Mouse (Mus musculus) forebrain, embryonic 12.5 days (tissue): Measurements from ENCODE around the gene Napsa. TPM values are rescaled to one million over a fixed set of nuclear protein-coding genes. Genes with fewer than 3 reads are reported as not detected.

ENCODE experiments used
- ATAC-seq: fragments of 200-750 bp; cut with Nextera tagmentation; 2 replicates; pipeline ENCODE4 v1.8.0; 2017; ENCODE audit warnings: moderate TSS enrichment; ENCODE audit not compliant: low FRiP score
- H3K27ac ChIP-seq: fragments of 300-500 bp; sonication (generic); 2 replicates; pipeline ENCODE4 v1.5.1; 2016; ENCODE audit warnings: mild to moderate bottlenecking
- H3K27me3 ChIP-seq: fragments of 300-500 bp; sonication (generic); 2 replicates; pipeline ENCODE4 v1.6.1; 2016; ENCODE audit warnings: mild to moderate bottlenecking
- H3K36me3 ChIP-seq: fragments of 300-500 bp; sonication (generic); replicated peaks from 2 replicates; pipeline ENCODE4 v1.6.1; 2016; ENCODE audit warnings: mild to moderate bottlenecking
- H3K4me1 ChIP-seq: fragments of 300-500 bp; sonication (generic); 2 replicates; pipeline ENCODE4 v1.6.1; 2016
- H3K4me2 ChIP-seq: fragments of 300-500 bp; sonication (generic); 2 replicates; pipeline ENCODE4 v1.6.1; 2016; ENCODE audit warnings: mild to moderate bottlenecking, moderate library complexity
- H3K4me3 ChIP-seq: fragments of 300-500 bp; sonication (generic); replicated peaks from 2 replicates; pipeline ENCODE4 v1.5.1; 2016; ENCODE audit warnings: mild to moderate bottlenecking
- H3K9ac ChIP-seq: fragments of 300-500 bp; sonication (generic); 2 replicates; pipeline ENCODE4 v1.6.1; 2016; ENCODE audit warnings: mild to moderate bottlenecking
- H3K9me3 ChIP-seq: fragments of 300-500 bp; sonication (generic); 2 replicates; pipeline ENCODE4 v1.6.1; 2016
- WGBS: fragments of 180-500 bp; shearing (Covaris S2); methylation state at CpG from one replicate; pipeline ENCODE4 v1.1.7; 2016; 5-methylcytosine and 5-hydroxymethylcytosine counted together
- polyA plus RNA-seq: library from polyadenylated mRNA; unstranded; fragments of >200 nt; fragmentation: Nextera tagmentation; extraction: Ambion mirVana; gene quantifications from 2 replicates; pipeline ENCODE4 v1.2.1, GENCODE M21; 2016

The Napsa gene
- polyA plus RNA-seq, 1 experiment from 2014 or later: 0.51 TPM

DNA sequence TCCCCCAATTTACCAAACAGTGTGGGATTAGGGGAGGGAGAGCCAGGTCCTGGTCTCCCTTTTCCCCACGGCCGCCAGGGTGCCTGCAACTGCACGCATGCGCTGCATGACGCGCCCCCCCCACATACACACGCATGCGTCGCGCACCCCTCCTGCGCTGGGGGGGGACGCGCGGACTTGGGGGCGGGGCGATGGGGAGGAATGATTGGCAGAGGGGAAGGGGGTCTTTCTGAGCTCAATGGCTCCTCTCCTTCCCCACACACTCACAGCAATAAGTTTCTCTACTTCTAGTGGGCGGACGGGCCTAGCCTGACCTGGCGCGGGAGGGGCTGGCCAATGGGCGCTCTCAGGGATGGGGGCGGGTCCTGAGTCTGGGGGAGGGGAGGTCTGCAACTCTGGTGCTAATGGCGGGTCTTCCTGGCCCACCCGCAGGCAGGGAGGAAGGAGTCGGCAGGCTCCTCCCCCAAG is 32.0 kb downstream of the Napsa start:
- H3K27ac ChIP-seq: no peak overlapping the region
- 1% methylated on average over 25 of the region's 25 CpGs for whole genome bisulfite sequencing
- ATAC-seq: peak; percentile 73
- H3K4me2 ChIP-seq: peak overlapping the region; percentile 54
- H3K4me1 ChIP-seq: peaks cover 37% of the 10 kb centered on the region
- H3K36me3 ChIP-seq: no peaks in the 10 kb centered on the region
- H3K9ac ChIP-seq: peak overlapping the region; percentile 33
- peaks cover 87% of the 10 kb centered on the region for H3K27me3 ChIP-seq
- H3K9me3 ChIP-seq: no peaks in the 10 kb centered on the region
- peak overlapping the region; percentile 34 for H3K4me3 ChIP-seq

DNA sequence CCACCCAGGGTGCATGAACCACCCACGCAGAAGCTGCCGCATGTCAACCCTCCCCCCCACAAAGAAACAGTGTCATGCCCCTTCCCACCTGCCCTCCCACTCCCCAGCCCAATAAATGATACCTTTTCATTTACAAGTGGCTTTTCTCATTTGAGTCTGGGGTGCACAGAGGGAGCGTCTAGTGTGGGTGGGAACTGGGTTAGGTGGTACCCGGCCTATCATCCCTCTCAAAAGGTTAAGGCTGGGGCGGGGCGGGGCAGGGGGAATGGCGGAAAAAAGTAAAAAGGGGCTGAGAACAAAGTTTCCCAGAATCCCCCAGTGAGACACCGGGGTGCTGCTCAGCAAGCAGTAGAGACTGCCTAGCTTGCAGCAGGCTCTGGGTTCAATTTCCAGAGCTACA is 32.4 kb downstream of the Napsa start:
- 0% methylated on average over 8 of the region's 8 CpGs for WGBS
- Histone ChIP-seq H3K4me3 (peak overlapping the region; percentile 34), H3K9ac (peak overlapping the region; percentile 33)

DNA sequence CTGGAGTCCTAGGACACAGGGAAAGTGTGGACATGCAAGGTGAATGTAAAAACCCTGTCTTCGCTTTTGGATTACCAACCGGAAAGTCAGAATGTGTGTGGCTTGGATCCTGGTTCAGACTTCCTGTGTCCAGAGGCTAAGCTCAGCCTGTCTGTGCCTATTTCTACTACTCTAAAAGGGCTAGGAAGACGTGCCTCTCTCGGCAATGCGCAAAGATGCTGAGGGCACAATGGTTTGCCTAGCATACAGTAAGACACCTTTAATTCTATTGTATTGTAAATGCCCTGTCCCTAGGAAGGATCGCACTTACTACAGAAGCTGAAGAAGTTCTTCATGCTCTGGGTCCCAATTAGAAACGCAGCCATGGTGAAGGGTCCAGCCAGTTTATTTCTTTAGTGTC is 33.3 kb downstream of the Napsa start:
- Histone ChIP-seq H3K36me3 (no peaks in the 10 kb centered on the region), H3K4me1 (peaks cover 37% of the 10 kb centered on the region), H3K4me3 (no peak overlapping the region), H3K9me3 (no peaks in the 10 kb centered on the region), H3K27me3 (peaks cover 87% of the 10 kb centered on the region), H3K4me2 (no peak overlapping the region), H3K9ac (no peak overlapping the region), H3K27ac (no peak overlapping the region)
- 36% methylated on average over 7 of the region's 7 CpGs for WGBS
- no peak for ATAC-seq

More for the DNA sequence above, 32.4 kb downstream of the Napsa start:
- Histone ChIP-seq H3K4me1 (peaks cover 37% of the 10 kb centered on the region), H3K27ac (no peak overlapping the region), H3K4me2 (peak overlapping the region; percentile 54), H3K27me3 (peaks cover 89% of the 10 kb centered on the region), H3K9me3 (no peaks in the 10 kb centered on the region), H3K36me3 (no peaks in the 10 kb centered on the region)
- ATAC-seq: no peak

DNA sequence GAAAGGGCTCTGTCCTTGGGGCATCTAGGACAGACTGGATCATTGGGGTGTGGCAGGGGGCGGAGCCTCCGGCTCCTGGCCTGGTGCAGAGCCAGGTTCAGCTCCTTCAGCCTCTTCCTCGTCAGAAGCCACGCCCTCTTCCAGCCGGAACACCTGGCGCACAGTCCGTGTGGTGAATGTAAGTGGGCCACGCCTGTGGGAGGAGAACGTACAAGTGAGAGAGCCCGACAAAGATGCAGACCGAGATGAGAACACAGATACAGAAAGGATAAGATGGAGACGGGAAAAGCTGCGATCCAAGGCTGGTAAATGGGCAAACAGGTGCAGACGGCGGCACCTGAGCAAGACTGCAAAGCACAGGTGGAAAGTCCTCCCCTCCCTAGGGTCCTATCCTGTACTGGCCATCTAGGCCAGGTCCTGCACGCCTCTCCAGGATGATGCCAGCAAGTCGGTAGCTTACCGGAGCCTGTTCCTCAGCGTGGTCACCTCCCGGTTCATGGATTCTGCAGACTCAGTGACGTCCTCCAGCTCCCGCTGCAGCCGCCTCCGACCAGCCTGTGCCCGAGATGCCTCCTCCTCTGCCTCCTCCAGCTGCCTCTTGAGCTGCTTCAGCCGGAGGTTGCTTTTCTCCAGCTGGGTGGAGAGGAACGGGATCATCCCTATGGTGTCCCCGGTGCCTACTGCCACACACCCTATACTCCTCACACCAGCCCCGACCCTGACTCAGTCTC is 34.2 kb downstream of the Napsa start:
- Histone ChIP-seq H3K4me3 (no peak overlapping the region), H3K27ac (no peak overlapping the region), H3K27me3 (peaks cover 85% of the 10 kb centered on the region), H3K4me2 (no peak overlapping the region), H3K36me3 (no peaks in the 10 kb centered on the region), H3K9me3 (no peaks in the 10 kb centered on the region), H3K4me1 (peaks cover 35% of the 10 kb centered on the region), H3K9ac (no peak overlapping the region)
- ATAC-seq: no peak
- WGBS: 9% methylated on average over 29 of the region's 29 CpGs

DNA sequence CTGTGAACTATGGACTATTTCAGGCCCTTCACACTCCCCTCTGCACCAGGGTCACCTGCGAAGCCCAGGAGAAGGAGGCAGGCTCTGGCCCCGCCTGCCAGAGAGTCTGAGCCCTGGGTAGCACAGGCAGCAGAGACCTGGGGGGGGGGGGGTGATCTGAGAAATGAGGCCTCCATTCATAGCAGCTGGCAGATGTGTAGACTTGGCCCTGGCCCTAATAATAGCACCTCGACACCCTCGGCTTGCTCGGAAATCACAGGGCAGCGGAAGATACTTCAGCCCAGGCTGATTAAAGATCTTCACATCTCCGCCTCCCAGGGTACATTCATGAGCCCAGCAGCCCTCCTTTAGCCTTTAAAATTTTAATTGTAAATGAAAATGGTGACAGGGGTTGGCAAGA is 40.0 kb downstream of the Napsa start:
- no peak overlapping the region for H3K9ac ChIP-seq
- H3K4me1 ChIP-seq: peaks cover 6% of the 10 kb centered on the region; the same call in 1 of the 2 replicates
- no peak overlapping the region for H3K4me2 ChIP-seq
- 0 out of 2 replicates have a peak, but pooled peaks cover 4% of the 10 kb centered on the region for H3K9me3 ChIP-seq
- 77% methylated on average over 7 of the region's 7 CpGs for WGBS
- H3K4me3 ChIP-seq: no peak overlapping the region
- H3K27ac ChIP-seq: no peak overlapping the region
- H3K36me3 ChIP-seq: no peaks in the 10 kb centered on the region
- H3K27me3 ChIP-seq: peaks cover 63% of the 10 kb centered on the region
- no peak for ATAC-seq

DNA sequence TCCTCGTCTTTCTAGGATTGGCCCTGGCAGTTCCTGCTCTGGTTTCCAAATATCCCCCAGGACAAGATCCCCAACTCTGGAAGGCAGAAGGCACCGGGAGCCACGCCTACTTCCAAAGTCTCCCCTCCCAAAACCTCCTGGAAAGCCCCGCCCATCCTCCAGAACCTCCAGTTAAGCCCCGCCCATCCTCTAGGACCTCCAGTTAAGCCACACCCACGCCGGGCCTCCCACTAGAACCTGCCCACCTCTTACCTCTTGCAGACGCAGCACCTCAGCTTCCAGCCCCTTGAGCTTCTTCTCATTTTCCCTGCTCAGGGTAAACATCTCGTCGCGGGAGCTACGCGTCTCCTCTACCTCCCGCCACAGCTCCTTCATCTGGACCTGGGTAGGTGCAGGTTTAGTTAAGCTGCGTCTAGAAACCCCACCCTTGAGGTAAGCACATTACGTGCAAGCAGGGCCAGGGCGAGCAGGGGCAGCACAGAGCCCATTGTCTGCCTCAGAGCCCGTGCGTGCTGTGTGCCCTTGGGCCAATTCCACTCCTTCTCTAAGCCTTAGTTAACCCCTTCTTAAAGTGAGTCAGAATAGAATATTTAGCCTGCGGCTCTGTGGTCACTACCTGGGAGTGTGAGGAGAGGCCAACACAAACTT is 42.0 kb downstream of the Napsa start:
- Histone ChIP-seq H3K9me3 (0 out of 2 replicates have a peak, but pooled peaks cover 4% of the 10 kb centered on the region), H3K4me2 (peak overlapping the region; percentile 19; the same call in 1 of the 2 replicates), H3K9ac (no peak overlapping the region), H3K36me3 (no peaks in the 10 kb centered on the region), H3K27ac (no peak overlapping the region), H3K4me3 (no peak overlapping the region), H3K4me1 (peaks cover 6% of the 10 kb centered on the region; the same call in 1 of the 2 replicates), H3K27me3 (peaks cover 50% of the 10 kb centered on the region)
- no peak for ATAC-seq
- 6% methylated on average over 20 of the region's 20 CpGs for WGBS

DNA sequence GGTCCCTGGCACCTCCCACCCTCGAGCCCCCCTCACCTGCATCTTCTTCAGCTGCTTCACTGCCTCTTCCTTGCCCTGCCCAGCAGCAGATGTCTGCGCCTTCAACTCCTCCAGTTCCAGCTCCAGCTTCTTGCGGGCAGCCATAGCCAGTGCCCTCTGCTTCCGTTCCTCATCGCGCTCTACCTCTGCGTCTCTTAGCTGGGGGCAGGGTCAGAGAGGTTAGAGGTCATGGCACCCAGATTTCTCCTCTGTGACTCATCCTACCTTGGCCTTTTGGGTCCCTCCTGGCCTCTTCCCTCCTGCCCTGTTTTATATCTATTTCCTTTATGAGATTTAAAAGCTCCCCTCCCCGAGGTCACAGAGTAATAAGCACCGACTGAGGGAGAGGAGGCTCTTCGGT is 43.1 kb downstream of the Napsa start:
- H3K9me3 ChIP-seq: peaks cover 7% of the 10 kb centered on the region; the same call in 1 of the 2 replicates
- ATAC-seq: no peak
- H3K27me3 ChIP-seq: peaks cover 43% of the 10 kb centered on the region
- no peak overlapping the region for H3K4me2 ChIP-seq
- WGBS: 20% methylated on average over 10 of the region's 10 CpGs
- no peak overlapping the region for H3K27ac ChIP-seq
- H3K4me1 ChIP-seq: peaks cover 6% of the 10 kb centered on the region; the same call in 1 of the 2 replicates
- no peak overlapping the region for H3K4me3 ChIP-seq
- H3K9ac ChIP-seq: no peak overlapping the region
- no peaks in the 10 kb centered on the region for H3K36me3 ChIP-seq

DNA sequence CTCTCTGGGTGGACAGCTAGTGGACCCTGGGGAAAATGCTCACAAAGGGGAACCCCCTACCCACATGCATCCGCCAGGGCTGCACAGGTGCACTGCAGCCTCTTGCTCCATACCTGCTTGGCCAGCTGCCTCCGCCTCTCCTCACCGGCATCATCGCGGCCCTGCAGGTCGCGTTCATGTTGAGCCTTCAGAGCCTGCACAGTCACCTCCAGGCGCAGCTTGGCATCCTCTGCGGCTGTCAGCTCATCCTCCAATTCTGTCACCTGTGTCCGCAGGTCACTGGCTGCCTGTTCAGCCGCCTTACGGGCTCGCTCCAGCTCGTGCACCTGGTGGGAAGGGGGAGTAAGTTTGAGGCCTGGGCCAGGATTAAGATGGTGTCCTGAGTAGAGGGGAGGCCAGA is 43.8 kb downstream of the Napsa start:
- H3K27me3 ChIP-seq: peaks cover 36% of the 10 kb centered on the region
- H3K27ac ChIP-seq: no peak overlapping the region
- H3K4me3 ChIP-seq: no peak overlapping the region
- H3K4me1 ChIP-seq: peaks cover 6% of the 10 kb centered on the region; the same call in 1 of the 2 replicates
- no peak for ATAC-seq
- no peak overlapping the region for H3K9ac ChIP-seq
- H3K4me2 ChIP-seq: no peak overlapping the region
- H3K9me3 ChIP-seq: peaks cover 7% of the 10 kb centered on the region; the same call in 1 of the 2 replicates
- 82% methylated on average over 14 of the region's 14 CpGs for WGBS
- no peaks in the 10 kb centered on the region for H3K36me3 ChIP-seq

DNA sequence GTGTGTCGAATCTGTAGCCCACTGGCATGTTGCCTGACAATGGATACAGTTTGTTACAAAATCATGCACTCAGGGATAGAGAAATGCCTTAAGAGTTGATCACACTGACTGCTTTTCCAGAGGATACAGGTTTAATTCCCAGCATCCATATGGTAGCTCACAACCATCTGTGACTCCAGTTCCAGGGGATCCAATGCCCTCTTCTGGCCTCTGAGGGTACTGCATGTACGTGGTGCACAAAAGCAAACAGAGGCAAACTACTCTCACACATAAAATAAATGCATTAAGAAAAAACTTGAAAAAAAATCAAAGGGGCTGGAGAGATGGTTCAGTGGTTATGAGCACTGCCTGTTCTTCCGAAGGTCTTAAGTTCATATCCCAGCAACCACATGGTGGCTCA is 44.9 kb downstream of the Napsa start:
- Histone ChIP-seq H3K27ac (no peak overlapping the region), H3K4me2 (no peak overlapping the region), H3K4me1 (peaks cover 6% of the 10 kb centered on the region; the same call in 1 of the 2 replicates), H3K4me3 (no peak overlapping the region), H3K27me3 (peaks cover 32% of the 10 kb centered on the region), H3K36me3 (no peaks in the 10 kb centered on the region), H3K9ac (no peak overlapping the region), H3K9me3 (peaks cover 7% of the 10 kb centered on the region; the same call in 1 of the 2 replicates)
- WGBS: 72% methylated on average over 3 of the region's 3 CpGs
- no peak for ATAC-seq

DNA sequence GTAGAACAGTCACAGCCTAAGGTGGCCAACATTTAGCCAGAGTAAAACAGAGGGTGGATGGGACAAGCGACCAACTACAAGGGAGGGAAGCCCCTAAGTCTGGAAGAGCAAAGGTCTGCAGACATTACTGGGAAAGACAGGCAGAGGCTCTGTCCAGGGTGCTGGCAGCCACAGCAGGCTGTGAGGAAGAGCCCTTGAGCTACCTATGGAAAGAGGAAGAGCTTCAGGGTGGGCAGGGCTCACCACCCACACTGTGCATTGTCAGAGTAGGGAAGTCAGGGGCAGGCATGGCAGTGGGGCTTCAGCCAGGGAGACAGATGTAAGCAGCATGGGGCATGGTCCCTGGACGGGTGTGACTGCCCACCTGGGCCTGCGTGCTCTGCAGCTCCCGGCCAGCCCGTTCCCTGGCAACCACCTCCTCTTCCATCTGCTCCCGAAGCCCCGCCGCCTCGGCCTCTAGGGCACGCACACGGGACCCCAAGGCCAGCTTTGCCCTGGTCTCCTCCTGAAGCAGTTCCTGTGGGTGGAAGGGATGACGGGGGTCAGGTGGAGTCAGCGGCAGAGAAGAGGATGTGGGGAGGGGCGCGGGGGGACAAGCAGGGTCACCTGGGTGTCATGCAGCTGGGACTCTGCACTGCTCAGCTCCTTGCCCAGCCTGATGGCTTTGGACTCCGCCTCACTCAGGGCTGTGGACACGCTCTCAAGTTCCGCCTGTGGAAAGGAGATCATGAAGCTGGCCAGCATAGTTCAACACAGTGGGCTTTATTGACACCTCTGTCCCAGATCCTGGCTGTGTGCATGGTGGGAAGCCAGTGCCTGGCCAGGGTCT is 51.7 kb downstream of the Napsa start:
- 45% methylated on average over 18 of the region's 18 CpGs for WGBS
- H3K27ac ChIP-seq: no peak overlapping the region
- H3K36me3 ChIP-seq: no peaks in the 10 kb centered on the region
- no peak overlapping the region for H3K4me3 ChIP-seq
- no peak for ATAC-seq
- 0 out of 2 replicates have a peak overlapping the region, but pooled peaks have one; percentile 4 for H3K9ac ChIP-seq
- peaks cover 4% of the 10 kb centered on the region; the same call in 1 of the 2 replicates for H3K9me3 ChIP-seq
- 0 out of 2 replicates have a peak, but pooled peaks cover 3% of the 10 kb centered on the region for H3K4me1 ChIP-seq
- H3K27me3 ChIP-seq: peaks cover 12% of the 10 kb centered on the region; the same call in 1 of the 2 replicates
- H3K4me2 ChIP-seq: no peak overlapping the region

DNA sequence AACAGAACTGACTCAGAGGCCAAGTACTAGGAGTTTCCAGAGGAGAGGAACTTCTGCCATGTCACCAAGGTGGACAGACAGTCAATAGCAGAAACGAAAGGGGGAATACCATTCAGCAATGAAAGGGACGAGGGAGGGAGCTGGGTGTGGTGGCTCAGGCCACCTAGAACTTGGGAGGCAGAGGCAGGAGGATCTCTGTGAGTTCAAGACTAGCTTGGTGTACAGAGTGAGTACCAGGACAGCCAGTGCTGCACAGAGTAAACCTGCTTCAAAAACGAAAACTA is 52.3 kb downstream of the Napsa start:
- H3K36me3 ChIP-seq: no peaks in the 10 kb centered on the region
- no peak overlapping the region for H3K9ac ChIP-seq
- no peak overlapping the region for H3K4me3 ChIP-seq
- peaks cover 3% of the 10 kb centered on the region; the same call in 1 of the 2 replicates for H3K9me3 ChIP-seq
- 78% methylated on average over 3 of the region's 3 CpGs for WGBS
- H3K4me2 ChIP-seq: no peak overlapping the region
- H3K27ac ChIP-seq: no peak overlapping the region
- no peak for ATAC-seq
- 0 out of 2 replicates have a peak, but pooled peaks cover 3% of the 10 kb centered on the region for H3K4me1 ChIP-seq
- H3K27me3 ChIP-seq: peaks cover 12% of the 10 kb centered on the region; the same call in 1 of the 2 replicates

DNA sequence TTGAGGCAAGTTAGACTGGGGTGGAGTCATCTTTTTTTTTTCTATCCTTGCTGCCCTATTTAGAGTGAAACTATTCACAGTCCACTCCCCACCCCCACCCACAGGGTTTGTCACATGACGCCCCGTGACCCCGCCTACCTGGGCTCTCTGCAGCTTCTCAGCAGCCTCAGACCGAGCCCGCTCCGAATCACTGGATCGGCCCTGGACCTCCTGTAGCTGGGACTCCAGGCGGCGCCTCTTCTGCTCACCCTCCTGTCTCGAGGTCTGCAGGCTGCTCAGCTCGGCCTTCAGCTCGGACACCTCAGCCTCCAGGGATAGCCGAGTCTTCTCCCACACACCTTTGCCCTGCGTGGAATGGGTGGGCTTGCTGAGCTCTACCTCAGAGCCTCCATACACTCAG is 52.6 kb downstream of the Napsa start:
- Histone ChIP-seq H3K9ac (no peak overlapping the region), H3K4me3 (no peak overlapping the region), H3K27me3 (peaks cover 12% of the 10 kb centered on the region; the same call in 1 of the 2 replicates), H3K4me1 (0 out of 2 replicates have a peak, but pooled peaks cover 3% of the 10 kb centered on the region), H3K4me2 (no peak overlapping the region), H3K36me3 (no peaks in the 10 kb centered on the region), H3K27ac (no peak overlapping the region), H3K9me3 (no peaks in the 10 kb centered on the region)
- ATAC-seq: no peak
- 65% methylated on average over 14 of the region's 14 CpGs for WGBS
